Mouse (Mus musculus): ENCODE measurements at regions not wholly inside any gene's neighbourhood (a gene's known extent, or its start where the extent isn't known, plus 50 kb on each side); places are given as distances from the start of the nearest gene placed in this dataset.
"Not testable (repeated sequence)": the region's sequence is repeated elsewhere in the genome, so short reads cannot be mapped to it uniquely, and the experiment has no call there.

- no peak for ATAC-seq (ENCODE audit: low TSS enrichment)
These were observed 65.4 kb upstream of the Vps41 start for GRCm38 (mm10) chr13:18651658-18652057.

- ATAC-seq (ENCODE audit: low TSS enrichment) = peak; percentile 23; the same call in 1 of the 2 replicates
These were observed 102.1 kb upstream of the Vps41 start for GRCm38 (mm10) chr13:18614763-18615616.

DNA sequence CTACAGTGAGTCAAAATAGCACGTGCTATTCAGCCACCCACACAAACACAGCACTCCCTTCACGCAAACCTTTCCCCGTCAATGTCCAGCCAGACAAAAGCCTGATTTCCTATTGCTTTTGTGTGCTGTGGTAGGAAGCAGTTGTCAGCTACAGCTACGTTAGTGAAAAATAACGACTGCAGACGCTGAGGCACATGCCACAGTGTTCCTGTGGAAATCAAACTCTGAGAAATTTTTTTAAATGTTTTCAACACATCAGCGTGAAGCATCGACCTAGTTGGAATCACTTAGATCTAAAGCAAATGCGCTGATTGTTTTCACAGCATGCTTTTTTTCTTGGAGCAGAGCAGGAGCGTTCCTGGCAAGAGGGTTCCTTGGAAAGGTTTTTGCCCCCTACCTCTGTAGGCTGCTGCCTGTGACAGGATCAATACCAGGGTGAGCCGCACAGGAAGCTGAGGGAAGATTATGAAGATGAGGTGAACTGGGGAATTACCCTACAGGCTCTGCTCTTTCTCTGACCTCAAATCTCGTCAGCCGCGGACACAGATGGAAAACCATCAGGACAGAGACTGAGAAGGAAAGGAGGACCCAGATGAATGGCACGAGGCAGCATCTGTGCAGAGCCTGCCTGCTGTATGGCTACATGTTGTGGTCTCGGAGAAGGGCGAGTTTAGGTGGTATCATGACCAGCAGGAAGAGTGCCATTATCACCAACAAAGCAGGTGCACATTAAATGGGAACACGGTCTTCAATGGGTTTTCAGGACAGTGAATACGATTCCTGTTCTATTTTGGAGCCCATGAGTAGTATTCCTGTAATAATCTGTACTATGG, 136.2 kb upstream of the Vps41 start:
- ATAC-seq (ENCODE audit: low TSS enrichment) = peak; percentile 50

DNA sequence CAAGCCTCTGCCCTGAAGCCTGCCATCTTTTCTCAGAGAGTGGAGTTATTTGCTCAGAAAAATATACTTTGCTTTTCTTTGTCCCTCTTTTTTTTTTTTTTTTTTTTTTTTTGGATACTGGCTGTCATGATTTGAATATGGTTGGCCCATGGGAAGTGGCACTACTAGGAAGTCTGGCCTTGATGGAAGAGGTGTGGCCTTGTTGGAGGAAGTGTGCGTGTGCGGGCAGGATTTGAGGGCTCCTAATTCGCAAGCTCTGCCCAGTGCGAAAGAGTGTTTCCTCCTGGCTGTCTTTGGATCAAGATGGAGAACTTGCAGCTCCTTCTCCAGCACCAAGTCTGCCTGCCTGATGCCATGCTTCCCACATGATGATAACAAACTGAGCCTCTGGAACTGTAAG, 141.1 kb upstream of the Vps41 start:
- ATAC-seq (ENCODE audit: low TSS enrichment) = no peak

GRCm38 (mm10) chr13:18575599-18575998, 141.5 kb upstream of the Vps41 start:
- no peak for ATAC-seq (ENCODE audit: low TSS enrichment)

DNA sequence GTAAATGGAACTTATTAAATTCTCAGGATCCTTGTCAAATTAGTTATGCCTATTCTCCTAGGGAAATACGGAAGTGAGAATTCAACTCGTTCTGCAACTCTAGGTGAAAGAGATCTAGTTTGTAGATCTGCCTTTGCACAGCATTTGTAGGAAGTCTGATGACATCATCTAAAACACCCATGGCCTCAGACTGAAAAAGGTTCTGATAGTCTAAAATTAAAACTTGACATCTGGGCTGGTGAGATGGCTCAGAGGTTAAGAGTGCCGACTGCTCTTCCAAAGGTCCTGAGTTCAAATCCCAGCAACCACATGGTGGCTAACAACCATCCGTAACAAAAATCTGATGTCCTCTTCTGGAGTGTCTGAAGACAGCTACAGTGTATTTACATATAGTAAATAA, 144.5 kb upstream of the Pou6f2 start:
- not testable (repeated sequence) for ATAC-seq (ENCODE audit: low TSS enrichment)

DNA sequence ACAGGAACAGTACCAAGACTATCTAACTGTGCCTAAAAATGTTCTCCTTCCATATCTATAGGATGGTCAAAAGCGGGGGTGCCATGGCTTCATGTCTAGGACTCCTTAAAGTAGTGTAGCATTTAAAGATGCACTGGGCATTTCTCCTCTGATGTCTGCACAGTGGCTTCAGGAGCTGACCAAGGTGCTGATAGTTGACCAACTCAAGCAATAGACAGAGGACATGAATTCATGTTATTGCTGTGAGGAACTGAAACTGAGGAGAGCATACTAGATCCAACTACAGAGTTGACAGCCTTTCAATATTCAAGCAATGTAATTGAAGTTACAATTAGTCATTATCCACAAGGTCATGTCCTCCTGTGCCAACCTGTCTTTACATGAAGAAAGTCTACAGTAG, 133.0 kb upstream of the Pou6f2 start:
- no peak for ATAC-seq (ENCODE audit: low TSS enrichment)

DNA sequence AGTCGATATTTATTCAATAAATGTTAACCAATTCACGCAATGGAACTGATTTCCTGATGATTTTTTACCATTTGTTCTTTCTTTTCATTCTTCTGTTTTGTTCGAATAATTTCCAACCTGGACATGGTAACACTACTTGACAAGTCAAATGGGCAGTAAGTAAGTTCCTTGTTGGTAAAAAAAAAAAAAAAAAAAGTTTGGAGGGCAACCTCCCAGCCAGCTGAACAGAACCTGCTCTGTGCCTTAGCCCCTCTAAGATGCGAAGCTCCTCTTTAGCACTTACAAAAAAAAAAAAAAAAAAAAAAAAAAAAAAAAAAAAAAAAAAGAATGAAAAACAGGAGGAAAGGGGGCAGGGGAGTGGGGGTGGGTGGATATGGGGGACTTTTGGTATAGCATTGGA, 100.7 kb upstream of the Pou6f2 start:
- no peak for ATAC-seq (ENCODE audit: low TSS enrichment)

GRCm38 (mm10) chr13:18497582-18498157, 100.2 kb upstream of the Pou6f2 start:
- no peak for ATAC-seq (ENCODE audit: low TSS enrichment)

- peak; percentile 76 for ATAC-seq (ENCODE audit: low TSS enrichment)
These were observed 97.7 kb upstream of the Pou6f2 start for GRCm38 (mm10) chr13:18495021-18495811.

- not testable (repeated sequence) for ATAC-seq (ENCODE audit: low TSS enrichment)
These were observed 88.3 kb upstream of the Pou6f2 start for GRCm38 (mm10) chr13:18485785-18486184.

DNA sequence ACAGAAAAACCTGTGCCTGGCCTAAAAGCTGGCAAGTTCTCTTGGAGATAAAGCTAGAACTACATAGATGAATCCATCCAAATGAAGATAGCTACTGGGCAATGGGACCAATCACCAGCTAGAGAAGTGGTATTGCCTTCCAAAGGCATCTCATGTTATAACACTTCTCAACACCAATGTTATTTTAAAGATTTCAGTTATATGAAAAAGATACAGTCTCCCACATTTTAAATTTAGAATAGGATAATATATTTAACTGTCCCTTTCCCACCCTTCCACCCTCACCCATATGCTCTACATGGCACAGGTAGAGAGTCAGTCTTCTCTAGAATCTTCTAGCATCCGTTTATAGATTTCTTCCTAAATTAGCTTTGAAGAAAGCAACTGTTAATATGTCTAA, 87.6 kb upstream of the Pou6f2 start:
- ATAC-seq (ENCODE audit: low TSS enrichment) = peak; percentile 93

- ATAC-seq (ENCODE audit: low TSS enrichment) = peak; percentile 69; the same call in 1 of the 2 replicates
These were observed 78.8 kb upstream of the Pou6f2 start for GRCm38 (mm10) chr13:18476311-18476710.

- ATAC-seq (ENCODE audit: low TSS enrichment) = no peak
These were observed 74.0 kb upstream of the Pou6f2 start for GRCm38 (mm10) chr13:18471534-18471933.

DNA sequence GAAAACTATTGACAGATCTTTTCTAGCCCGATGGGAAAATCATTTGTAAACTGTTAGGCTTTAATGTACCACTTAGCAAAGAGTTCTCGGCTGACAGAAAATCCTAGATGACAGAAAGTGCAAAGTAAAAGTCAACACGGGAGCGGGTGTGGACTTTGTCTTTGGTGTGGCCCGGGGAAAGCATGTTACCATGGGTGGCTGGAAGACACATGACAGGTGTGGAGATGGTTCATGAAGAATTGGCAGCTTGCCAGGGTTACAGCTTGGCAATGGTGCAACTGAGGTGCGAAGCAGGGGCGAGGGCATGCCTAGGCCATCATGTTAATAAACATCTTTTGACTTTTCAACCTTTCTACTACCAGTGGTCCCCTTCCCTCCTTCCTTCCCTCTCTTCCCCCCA, 68.4 kb upstream of the Pou6f2 start:
- ATAC-seq (ENCODE audit: low TSS enrichment) = no peak

DNA sequence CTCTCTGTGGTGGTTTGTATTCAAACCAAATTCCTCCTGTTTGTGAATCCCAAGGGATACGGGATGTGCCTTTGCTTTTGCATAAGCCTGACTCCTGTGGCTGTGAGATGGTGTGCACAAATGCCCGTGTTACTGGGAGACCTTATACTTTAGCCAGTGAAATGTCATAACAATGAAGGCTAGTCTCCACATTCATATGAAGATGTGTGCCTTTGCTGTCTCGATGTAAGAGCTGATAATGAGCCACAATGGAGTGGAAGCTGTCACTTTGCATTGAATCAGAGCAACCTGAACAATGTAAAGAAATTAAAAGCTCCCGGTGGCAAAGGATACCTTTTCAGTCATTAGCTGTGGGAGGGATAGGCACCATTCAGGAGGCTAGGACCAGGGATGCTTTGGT, 64.7 kb upstream of the Pou6f2 start:
- ATAC-seq (ENCODE audit: low TSS enrichment) = no peak

- no peak for ATAC-seq (ENCODE audit: low TSS enrichment)
These were observed 60.1 kb upstream of the Pou6f2 start for GRCm38 (mm10) chr13:18457337-18458236.

Data from frontal cortex, adult (tissue).